Mouse (Mus musculus): ENCODE measurements around the gene Sbf2.

Gene Sbf2

GRCm38 (mm10) chr7:110269777-110270176 is 344.9 kb downstream of the Sbf2 start:
- WGBS: 42% methylated on average over 14 of the region's 14 CpGs

GRCm38 (mm10) chr7:110268511-110268910 is 346.2 kb downstream of the Sbf2 start:
- WGBS: 39% methylated on average over 4 of the region's 4 CpGs

GRCm38 (mm10) chr7:110267994-110268393 is 346.7 kb downstream of the Sbf2 start:
- WGBS: 94% methylated on average over 9 of the region's 9 CpGs

GRCm38 (mm10) chr7:110265796-110266195 is 348.9 kb downstream of the Sbf2 start:
- WGBS: 35% methylated on average over 7 of the region's 7 CpGs

- 67% methylated on average over 1 of the region's 1 CpGs for WGBS
Measured at GRCm38 (mm10) chr7:110263474-110263873, 351.2 kb downstream of the Sbf2 start.

GRCm38 (mm10) chr7:110262661-110263060 is 352.1 kb downstream of the Sbf2 start:
- WGBS: 86% methylated on average over 1 of the region's 1 CpGs

- WGBS: 79% methylated on average over 4 of the region's 4 CpGs
Measured at GRCm38 (mm10) chr7:110261807-110262206, 352.9 kb downstream of the Sbf2 start.

GRCm38 (mm10) chr7:110259966-110260711 is 354.6 kb downstream of the Sbf2 start:
- WGBS: 42% methylated on average over 4 of the region's 4 CpGs

GRCm38 (mm10) chr7:110258196-110258950 is 356.3 kb downstream of the Sbf2 start:
- WGBS: 83% methylated on average over 11 of the region's 11 CpGs
